Mouse (Mus musculus): ENCODE results near the gene Asxl1.

GRCm38 (mm10) chr2:153418381-153418780, 72.8 kb downstream of the Asxl1 start:
- no peak for TF ChIP-seq POLR2A (IDR thresholded peaks at IDR 0.05; ENCODE audit: low read depth, low read length)
- no peak for TF ChIP-seq CTCF (IDR thresholded peaks at IDR 0.05; ENCODE audit: borderline replicate concordance, insufficient read depth, low read length)

All from embryonic fibroblast, embryonic 13.5 days (primary cell).